Mouse (Mus musculus) cerebellum, adult 11 months (tissue): Measurements from ENCODE around the gene Rps6kb1.

Experiments used
- DNase-seq: peaks from one replicate; pipeline ENCODE4 v3.0.0; 2022

Gene Rps6kb1

GRCm38 (mm10) chr11:86580319-86581113 lies 35.9 kb upstream of the Rps6kb1 start:
- no peak for DNase-seq

- no peak for DNase-seq
Measured at GRCm38 (mm10) chr11:86579731-86580318, 35.2 kb upstream of the Rps6kb1 start.

DNA sequence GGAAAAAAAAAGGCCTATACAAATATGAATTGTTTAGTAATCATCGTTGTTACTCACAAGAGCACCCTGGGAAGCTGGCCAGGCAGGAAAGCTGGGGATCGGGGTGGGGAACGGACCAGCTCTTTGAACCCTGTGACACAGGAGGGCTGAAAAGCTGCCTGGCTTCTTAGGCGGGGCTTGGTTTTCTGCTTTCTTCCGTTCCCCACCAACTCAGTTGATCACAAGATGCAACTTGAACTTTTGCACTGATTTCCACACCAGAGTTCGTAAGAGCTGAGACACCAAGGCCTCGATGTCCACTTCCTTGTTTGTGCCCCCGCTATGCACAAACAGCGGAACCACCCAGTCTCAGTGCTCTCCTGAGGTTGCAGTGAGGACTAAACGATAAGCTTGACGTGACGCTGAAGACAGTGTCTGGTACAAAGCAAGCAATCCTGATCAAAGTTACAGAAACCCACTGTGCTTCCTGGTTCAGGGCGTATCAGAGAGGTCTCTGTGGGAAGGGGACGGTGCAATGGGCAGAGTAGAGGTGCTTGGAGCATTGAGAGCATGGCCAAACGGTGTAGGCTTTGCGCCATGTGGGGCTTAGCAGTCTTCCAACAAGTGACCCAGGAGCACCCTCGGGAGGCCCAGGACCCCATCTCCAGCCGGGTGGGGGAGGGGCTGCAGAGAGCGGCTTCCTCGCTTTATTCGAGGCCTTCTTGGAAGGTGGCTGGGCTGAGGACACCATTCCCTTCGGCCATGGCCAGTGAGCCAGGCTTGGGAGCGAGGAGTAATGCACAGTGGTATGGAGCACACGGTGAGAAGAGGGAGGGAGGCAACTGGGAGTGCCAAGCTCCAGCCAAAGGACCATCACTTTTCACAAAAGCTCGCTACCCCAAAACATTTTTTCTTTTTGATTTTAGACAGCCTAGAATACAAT lies 34.5 kb upstream of the Rps6kb1 start:
- DNase-seq: no peak

GRCm38 (mm10) chr11:86578106-86578808 lies 33.7 kb upstream of the Rps6kb1 start:
- DNase-seq: no peak

- no peak for DNase-seq
Measured at GRCm38 (mm10) chr11:86577231-86577630, 32.6 kb upstream of the Rps6kb1 start.

DNA sequence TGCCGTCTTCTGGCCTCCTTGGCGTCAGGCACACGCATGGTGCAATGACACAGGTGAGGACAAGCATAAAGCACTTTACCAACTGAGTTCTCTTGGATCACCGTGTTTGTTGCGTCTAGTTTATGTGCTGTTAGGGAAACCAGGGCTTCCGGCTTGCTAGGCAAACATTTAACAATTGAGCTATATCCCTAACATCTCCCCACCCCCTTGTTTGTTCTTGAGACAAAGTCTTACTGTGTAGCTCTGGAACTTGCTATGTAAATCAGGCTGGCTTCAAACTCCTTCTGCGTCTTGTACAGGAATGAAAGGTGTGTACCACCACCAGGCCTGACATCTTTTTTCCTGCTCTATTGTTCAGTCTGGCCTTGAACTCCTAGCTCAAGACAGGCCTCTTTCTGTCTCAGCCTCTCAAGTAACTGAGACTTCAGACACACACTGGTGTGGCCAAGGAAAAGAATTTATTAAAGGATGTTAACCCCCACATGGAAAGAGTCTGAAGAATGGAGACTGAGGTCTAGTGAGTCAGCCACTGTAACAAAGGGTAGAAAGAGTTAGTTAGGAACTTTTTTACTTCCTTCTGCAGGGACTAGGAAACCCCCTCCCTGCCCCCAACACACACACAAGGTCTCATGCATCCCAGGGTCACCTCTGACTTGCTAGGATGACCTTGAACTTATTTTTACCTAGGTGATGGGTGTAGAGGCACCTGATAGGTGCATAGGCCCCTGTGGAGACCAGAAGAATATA lies 31.2 kb upstream of the Rps6kb1 start:
- DNase-seq: no peak

DNA sequence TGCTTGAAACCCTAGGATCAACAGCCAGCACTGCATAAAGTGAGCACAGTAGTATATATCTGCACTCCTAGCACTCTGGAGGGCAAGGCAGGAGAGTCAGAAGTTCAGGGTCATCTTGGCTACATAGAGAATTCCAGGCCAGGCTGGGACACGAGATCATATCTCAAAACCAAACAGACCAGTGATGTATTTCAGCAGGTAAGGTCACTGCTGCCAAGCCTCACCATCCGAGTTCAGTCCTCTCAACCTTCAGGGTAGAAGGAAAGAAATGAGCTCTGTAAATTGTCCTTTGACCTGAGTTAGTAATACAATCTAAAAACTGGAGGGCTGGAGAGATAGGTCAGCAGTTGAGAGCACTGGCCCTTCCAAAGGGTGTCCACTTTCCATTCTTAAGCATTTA lies 29.8 kb upstream of the Rps6kb1 start:
- DNase-seq: no peak

GRCm38 (mm10) chr11:86573646-86574231 lies 29.1 kb upstream of the Rps6kb1 start:
- DNase-seq: no peak

DNA sequence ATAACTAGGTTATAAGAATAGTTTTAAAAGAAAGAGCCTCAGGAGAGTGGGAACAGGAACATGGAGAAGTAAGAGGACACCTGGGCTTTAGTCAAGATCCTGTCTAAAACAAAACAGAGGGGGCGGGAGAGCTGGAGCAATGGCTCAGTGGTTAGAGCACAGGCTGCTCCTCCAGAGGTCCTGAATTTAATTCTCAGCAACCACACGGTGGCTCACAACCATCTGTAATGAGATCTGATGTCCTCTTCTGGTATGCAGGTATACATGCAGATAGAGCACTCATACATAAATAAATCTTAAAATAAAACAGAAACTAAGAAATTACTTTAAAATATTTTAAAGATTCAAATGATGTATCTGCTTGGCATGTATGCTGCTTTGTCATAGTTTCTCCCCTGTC lies 28.0 kb upstream of the Rps6kb1 start:
- DNase-seq: no peak

- no peak for DNase-seq
Measured at GRCm38 (mm10) chr11:86571871-86572270, 27.3 kb upstream of the Rps6kb1 start.

- no peak for DNase-seq
Measured at GRCm38 (mm10) chr11:86571047-86571855, 26.6 kb upstream of the Rps6kb1 start.

DNA sequence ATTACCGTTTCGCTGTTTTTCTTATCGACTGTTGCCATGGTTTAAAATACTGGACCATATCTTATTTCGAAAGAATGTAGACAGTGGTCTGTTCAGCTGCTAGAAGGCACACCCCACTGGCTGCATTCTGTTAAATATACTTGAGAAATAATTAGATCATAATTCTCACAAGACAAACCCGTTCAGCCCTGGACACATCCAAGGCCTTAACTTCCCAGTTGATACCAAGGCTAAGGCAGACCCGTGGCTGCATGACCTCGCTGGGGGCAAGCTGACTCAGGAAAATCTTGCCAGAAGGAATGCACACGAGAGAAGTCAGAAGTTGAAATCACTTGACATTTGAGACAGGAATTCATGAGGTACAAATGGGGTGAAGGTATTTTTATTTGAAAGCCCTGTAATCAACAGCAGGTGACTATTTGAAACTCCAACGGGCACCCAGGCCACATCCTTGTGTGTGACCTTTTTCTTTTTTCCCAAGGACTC lies 25.7 kb upstream of the Rps6kb1 start:
- no peak for DNase-seq

GRCm38 (mm10) chr11:86568425-86568824 lies 23.8 kb upstream of the Rps6kb1 start:
- DNase-seq: no peak

GRCm38 (mm10) chr11:86558258-86558657 lies 13.7 kb upstream of the Rps6kb1 start:
- DNase-seq: no peak

GRCm38 (mm10) chr11:86553525-86553924 lies 8.9 kb upstream of the Rps6kb1 start:
- no peak for DNase-seq

- DNase-seq: no peak
Measured at GRCm38 (mm10) chr11:86547412-86547811, 2.8 kb upstream of the Rps6kb1 start.

DNA sequence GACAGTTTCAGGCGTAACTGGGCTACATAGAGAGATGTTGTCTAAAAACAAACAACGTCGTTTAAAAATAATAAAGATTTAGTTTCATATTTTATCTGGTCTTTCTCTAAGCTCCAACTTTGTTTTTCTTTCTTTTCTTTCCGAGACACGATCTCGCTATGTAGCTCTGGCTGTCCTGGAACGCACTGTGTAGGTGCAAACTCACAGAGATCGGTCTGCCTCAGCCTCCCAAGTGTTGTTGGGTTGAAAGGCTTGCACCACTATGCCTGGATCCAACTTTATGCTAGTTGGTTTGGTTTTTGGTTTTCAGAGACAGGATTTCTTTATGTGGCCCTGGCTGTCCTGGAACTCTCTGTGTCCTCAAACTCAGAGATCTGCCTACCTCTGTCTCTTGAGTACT lies 951 bp upstream of the Rps6kb1 start:
- DNase-seq: no peak

- no peak for DNase-seq
Measured at GRCm38 (mm10) chr11:86543960-86544638, 506 bp downstream of the Rps6kb1 start.

DNA sequence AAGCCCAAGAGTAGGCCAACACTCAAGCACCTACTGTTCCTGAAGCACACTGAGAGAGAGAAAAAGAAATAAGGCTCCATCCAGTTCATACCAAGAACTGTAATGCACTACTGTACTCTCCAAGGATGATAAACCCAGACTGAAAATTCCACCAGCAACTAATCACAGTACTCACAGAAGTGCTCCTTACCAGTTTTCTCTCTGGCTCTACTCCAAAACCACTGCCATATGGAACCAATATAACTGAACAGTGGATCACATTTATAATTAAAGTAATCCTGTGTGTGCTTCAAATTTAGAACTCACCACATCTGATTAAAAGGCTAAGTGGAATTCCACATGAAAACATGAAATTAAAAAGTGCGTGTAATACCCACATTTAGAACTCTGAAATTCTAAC lies 1.8 kb downstream of the Rps6kb1 start:
- no peak for DNase-seq

GRCm38 (mm10) chr11:86540476-86540845 lies 4.1 kb downstream of the Rps6kb1 start:
- no peak for DNase-seq
